Mouse (Mus musculus) kidney, embryonic 14.5 days (tissue): ENCODE data around the gene Col6a5. TPM values are rescaled to one million over a fixed set of nuclear protein-coding genes. Genes with fewer than 3 reads are reported as not detected.

Experiments used
- ATAC-seq: fragments of 200-750 bp; cut with Nextera tagmentation; 2 replicates; pipeline ENCODE4 v1.8.0; 2017; ENCODE audit warnings: moderate number of reproducible peaks, mild to moderate bottlenecking, moderate TSS enrichment, moderate library complexity; ENCODE audit not compliant: low FRiP score, low TSS enrichment
- H3K27ac ChIP-seq: fragments of 300-500 bp; sonication (generic); 2 replicates; pipeline ENCODE4 v1.5.1; 2014; ENCODE audit warnings: low read depth, mild to moderate bottlenecking, low read length, moderate library complexity, mixed read lengths
- H3K27me3 ChIP-seq: fragments of 300-500 bp; sonication (generic); 2 replicates; pipeline ENCODE4 v1.6.1; 2014; ENCODE audit warnings: mild to moderate bottlenecking, low read length; ENCODE audit not compliant: control insufficient read depth, insufficient read depth
- H3K36me3 ChIP-seq: fragments of 300-500 bp; sonication (generic); 2 replicates; pipeline ENCODE4 v1.6.1; 2014; ENCODE audit warnings: low read length, mixed read lengths; ENCODE audit not compliant: control insufficient read depth, insufficient read depth
- H3K4me1 ChIP-seq: fragments of 300-500 bp; sonication (generic); 2 replicates; pipeline ENCODE4 v1.6.1; 2014; ENCODE audit warnings: low read length, mixed read lengths; ENCODE audit not compliant: control insufficient read depth, insufficient read depth
- H3K4me2 ChIP-seq: fragments of 300-500 bp; sonication (generic); replicated peaks from 2 replicates; pipeline ENCODE4 v1.6.1; 2014; ENCODE audit warnings: low read depth, mild to moderate bottlenecking, low read length
- H3K4me3 ChIP-seq: fragments of 300-500 bp; sonication (generic); 2 replicates; pipeline ENCODE4 v1.5.1; 2014; ENCODE audit warnings: mild to moderate bottlenecking, low read length
- H3K9ac ChIP-seq: fragments of 300-500 bp; sonication (generic); 2 replicates; pipeline ENCODE4 v1.6.1; 2014; ENCODE audit warnings: low read depth, mild to moderate bottlenecking, low read length, moderate library complexity
- H3K9me3 ChIP-seq: fragments of 300-500 bp; sonication (generic); 2 replicates; pipeline ENCODE4 v1.6.1; 2016; ENCODE audit warnings: low read length; ENCODE audit not compliant: control insufficient read depth
- WGBS: fragments of 180-500 bp; shearing (Covaris S2); extraction: QIAGEN DNeasy Blood & Tissue Kit; methylation state at CpG from one replicate; pipeline ENCODE4 v1.1.7; 2014; 5-methylcytosine and 5-hydroxymethylcytosine counted together
- polyA plus RNA-seq: library from polyadenylated mRNA; unstranded; fragments of >200 nt; fragmentation: Nextera tagmentation; extraction: Ambion mirVana; gene quantifications from 2 replicates; pipeline ENCODE4 v1.2.1, GENCODE M21; 2014

The Col6a5 gene
- polyA plus RNA-seq, 1 experiment from 2014 or later: 0.20 TPM

DNA sequence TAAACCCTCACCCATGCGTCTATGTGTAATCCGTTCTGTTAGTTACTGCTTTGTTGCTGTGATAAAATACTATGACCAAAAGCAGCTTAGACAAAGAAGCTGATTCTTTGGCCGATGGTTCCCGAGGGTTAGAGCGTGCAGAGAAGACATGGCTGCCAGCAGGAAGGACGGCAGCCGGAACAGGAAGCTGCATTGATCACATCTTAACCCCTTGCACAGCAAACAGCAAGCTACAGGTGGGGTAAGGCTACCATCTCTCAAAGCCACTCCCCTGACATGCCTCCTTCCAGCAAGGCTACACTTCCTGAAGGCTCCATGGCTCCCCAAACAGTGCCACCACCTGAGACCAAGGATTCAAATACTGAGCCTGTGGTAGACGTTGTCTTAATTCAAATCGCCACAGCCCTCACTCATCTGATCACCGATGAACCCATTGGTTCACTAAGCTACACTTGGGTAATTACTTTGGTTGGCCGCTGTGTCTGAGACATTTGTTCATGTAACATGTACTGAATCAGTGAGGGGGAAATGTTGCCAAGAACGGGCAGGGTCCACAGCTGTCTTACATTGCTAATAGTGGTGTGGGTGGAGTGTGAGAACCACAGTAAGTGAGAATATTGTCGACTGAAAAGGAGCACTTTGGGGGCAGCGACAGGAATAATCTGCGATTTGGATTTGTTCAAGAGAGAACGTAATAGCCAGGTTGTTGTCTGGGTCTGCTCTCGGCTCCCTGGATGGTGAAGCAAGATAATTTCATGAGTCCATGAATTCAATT, 75.6 kb downstream of the Col6a5 start:
- no peak overlapping the region for H3K27ac ChIP-seq
- no peak overlapping the region for H3K4me3 ChIP-seq
- H3K27me3 ChIP-seq: no peaks in the 10 kb centered on the region
- H3K9ac ChIP-seq: no peak overlapping the region
- no peaks in the 10 kb centered on the region for H3K36me3 ChIP-seq
- no peak for ATAC-seq
- no peak overlapping the region for H3K4me2 ChIP-seq
- H3K9me3 ChIP-seq: no peaks in the 10 kb centered on the region
- WGBS: 84% methylated on average over 17 of the region's 17 CpGs
- no peaks in the 10 kb centered on the region for H3K4me1 ChIP-seq

DNA sequence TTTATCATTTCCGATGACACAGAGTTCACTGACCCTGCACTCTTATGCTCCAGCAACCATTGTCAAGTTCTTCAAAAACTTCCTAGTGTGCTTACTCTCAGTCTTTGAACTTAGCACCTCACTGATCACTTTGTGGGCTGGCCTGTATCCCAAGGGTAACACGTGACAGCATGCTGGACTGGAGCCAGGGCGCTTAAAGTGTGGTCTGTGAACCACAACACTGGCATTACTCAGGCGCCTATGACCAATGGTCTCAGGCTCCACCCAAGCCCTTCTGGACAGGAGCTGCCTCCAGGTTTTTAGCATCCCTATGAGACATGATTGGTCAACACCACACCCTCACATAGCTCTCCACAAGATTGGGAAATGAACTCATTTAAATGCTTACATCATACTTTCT, 79.7 kb downstream of the Col6a5 start:
- H3K4me3 ChIP-seq: no peak overlapping the region
- H3K27me3 ChIP-seq: no peaks in the 10 kb centered on the region
- no peaks in the 10 kb centered on the region for H3K36me3 ChIP-seq
- no peak overlapping the region for H3K4me2 ChIP-seq
- H3K9me3 ChIP-seq: no peaks in the 10 kb centered on the region
- H3K9ac ChIP-seq: no peak overlapping the region
- ATAC-seq: no peak
- no peak overlapping the region for H3K27ac ChIP-seq
- H3K4me1 ChIP-seq: no peaks in the 10 kb centered on the region
- 80% methylated on average over 4 of the region's 4 CpGs for WGBS

DNA sequence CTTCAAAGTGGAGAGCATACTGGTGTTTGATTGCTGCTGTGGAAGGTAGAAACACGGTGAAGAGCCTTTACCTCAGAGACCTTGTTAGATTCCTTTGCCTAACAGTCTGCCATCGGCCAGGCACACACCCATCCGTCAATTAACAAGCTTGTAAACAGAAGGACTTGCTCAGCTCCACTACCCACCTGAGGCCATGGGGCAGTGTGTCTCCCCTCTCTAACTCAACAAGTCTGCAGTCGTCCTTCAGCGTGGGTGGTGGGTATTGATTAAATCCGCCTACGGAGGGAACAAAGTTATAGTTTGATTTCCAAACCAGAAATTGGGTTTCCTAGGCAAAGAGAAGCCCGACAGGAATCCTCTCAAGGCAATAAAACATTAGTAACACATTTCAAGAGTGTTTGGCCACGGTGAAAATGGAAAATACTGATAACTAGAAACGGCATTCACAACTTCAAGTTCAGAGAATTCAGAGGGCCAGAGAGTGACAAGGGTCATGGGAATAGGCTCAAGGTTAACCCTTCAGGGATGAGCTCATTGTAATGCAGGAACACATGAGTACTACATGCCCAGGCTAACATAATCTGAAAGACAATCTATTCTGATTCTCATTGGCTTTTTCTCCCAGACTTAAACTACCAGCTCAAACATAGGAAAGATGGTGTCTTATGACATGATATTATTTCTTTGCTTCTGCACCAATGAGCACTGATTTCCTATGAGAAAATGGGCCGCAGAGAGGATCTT, 81.9 kb downstream of the Col6a5 start:
- Histone ChIP-seq H3K4me1 (no peaks in the 10 kb centered on the region), H3K4me3 (no peak overlapping the region), H3K27me3 (no peaks in the 10 kb centered on the region), H3K4me2 (no peak overlapping the region), H3K36me3 (no peaks in the 10 kb centered on the region), H3K9ac (no peak overlapping the region), H3K9me3 (no peaks in the 10 kb centered on the region), H3K27ac (no peak overlapping the region)
- no peak for ATAC-seq
- WGBS: 63% methylated on average over 11 of the region's 11 CpGs

DNA sequence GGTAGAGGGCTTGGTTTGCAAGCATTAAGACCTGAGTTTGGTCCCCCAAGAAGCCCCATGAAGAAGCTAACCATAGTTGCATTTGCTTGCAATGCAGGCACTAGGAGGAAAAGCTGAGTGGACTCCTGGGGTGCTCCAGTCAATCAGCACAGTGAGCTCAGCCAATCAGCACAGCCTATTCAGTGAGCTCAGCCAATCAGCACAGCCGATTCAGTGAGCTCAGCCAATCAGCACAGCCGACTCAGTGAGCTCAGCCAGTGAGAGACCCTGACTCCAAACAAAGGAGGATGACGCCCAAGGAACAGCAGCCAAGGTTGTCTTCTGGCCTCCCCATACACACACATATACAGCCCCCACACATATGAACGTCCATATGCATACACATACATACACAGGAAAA, 84.3 kb downstream of the Col6a5 start:
- WGBS: 90% methylated on average over 4 of the region's 4 CpGs
- no peaks in the 10 kb centered on the region for H3K9me3 ChIP-seq
- H3K4me1 ChIP-seq: no peaks in the 10 kb centered on the region
- no peak for ATAC-seq
- H3K36me3 ChIP-seq: no peaks in the 10 kb centered on the region
- no peak overlapping the region for H3K9ac ChIP-seq
- H3K4me2 ChIP-seq: no peak overlapping the region
- no peak overlapping the region for H3K4me3 ChIP-seq
- H3K27ac ChIP-seq: no peak overlapping the region
- no peaks in the 10 kb centered on the region for H3K27me3 ChIP-seq

DNA sequence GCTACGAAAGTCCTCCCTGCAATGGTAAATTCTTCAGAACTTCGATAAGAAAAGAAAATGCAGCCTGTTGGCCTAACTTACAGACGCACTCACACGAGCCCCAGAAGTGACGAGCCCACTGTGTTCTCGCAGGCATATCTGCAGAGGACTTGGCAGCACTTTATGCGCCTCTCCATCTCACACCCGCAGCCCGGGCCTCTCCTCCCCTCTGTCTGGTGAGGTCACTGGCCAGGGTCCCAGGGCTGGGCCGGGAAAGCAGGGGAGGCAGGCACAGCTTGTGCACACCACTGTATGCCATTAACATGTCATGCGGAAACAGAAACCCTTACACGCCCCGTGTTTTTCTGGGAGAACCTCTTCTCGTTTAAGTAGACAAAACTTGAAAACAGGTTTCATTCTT, 88.8 kb downstream of the Col6a5 start:
- 41% methylated on average over 14 of the region's 14 CpGs for WGBS
- Histone ChIP-seq H3K4me2 (no peak overlapping the region), H3K27ac (no peak overlapping the region), H3K9ac (no peak overlapping the region), H3K4me1 (no peaks in the 10 kb centered on the region), H3K9me3 (no peaks in the 10 kb centered on the region), H3K36me3 (no peaks in the 10 kb centered on the region), H3K4me3 (no peak overlapping the region), H3K27me3 (no peaks in the 10 kb centered on the region)
- no peak for ATAC-seq

DNA sequence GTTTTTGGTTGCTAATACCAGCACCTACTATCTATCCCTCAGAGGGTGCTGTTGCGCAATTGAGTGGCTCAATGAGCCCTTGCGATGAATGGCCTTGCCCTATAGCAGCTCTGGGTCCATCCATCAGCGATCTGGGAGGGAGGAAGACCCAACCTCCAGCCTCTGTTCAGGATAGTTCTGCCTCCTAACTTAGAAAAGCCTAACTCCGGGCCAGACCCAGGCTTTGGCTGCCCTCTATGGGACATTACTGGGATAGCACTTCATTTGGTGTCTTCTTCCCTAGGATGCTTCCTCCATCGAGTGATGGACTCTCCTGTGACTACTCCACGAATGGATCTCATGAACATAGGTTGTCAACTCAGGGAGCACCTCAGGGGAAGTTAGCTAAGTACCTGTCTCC, 102.7 kb downstream of the Col6a5 start:
- Histone ChIP-seq H3K4me3 (no peak overlapping the region), H3K9ac (no peak overlapping the region), H3K36me3 (no peaks in the 10 kb centered on the region), H3K4me2 (no peak overlapping the region), H3K4me1 (no peaks in the 10 kb centered on the region), H3K27me3 (no peaks in the 10 kb centered on the region), H3K9me3 (no peaks in the 10 kb centered on the region), H3K27ac (no peak overlapping the region)
- WGBS: 12% methylated on average over 6 of the region's 6 CpGs
- ATAC-seq: peak; percentile 81

DNA sequence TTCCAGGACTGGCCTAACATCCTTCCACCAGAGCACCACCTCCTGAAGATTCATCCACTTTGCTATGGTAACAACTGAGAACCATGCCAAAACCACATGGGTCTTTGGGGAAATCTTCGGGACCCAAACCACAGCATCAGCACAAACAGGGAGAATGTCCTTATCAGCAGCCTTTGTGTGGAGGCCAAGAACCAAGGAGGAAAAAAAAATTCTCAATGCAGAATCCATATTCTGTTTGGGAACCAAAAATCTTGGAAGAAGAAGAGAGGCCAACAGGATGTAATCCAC, 107.7 kb downstream of the Col6a5 start:
- Histone ChIP-seq H3K9ac (no peak overlapping the region), H3K4me2 (no peak overlapping the region), H3K36me3 (no peaks in the 10 kb centered on the region), H3K27ac (no peak overlapping the region), H3K9me3 (no peaks in the 10 kb centered on the region), H3K27me3 (no peaks in the 10 kb centered on the region), H3K4me1 (no peaks in the 10 kb centered on the region), H3K4me3 (no peak overlapping the region)
- WGBS: 96% methylated on average over 1 of the region's 1 CpGs
- ATAC-seq: no peak

DNA sequence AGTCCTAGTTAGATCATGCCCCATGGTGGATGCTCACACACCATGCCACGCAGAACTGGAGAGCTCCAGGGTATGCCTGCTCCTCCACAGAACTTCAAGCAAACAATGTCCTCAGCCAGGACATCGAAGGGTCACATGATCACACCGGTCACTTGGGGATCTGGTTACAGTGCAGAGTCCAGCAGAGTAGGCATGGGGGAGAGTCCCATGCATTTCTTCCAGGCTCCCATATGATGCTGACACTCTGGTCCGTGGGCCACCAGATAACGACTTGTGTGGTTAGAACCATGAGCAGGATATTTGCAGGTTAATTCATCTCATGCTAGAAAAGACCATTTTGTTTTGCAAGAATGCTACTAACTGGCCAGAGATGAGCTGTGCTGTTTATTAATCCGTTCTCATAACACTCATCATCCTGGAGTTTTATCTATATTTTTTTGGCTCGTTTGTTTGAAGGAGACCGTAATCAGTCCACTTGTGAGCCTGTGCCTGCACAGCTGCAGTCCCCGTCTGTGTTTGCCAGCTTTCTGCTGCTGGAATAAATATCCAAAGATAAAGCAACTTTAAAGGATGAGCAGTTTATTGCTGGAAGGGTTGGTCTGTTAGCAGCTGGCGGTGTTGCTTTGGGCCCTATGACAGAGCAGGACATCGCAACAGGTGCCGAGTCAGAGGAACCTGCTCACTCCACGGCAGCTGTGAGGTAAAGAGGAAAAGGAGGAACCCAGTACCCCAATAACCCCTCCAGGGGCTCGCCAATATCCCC, 108.2 kb downstream of the Col6a5 start:
- H3K9ac ChIP-seq: no peak overlapping the region
- H3K4me2 ChIP-seq: no peak overlapping the region
- H3K27ac ChIP-seq: no peak overlapping the region
- WGBS: 72% methylated on average over 14 of the region's 14 CpGs
- no peaks in the 10 kb centered on the region for H3K9me3 ChIP-seq
- H3K4me3 ChIP-seq: no peak overlapping the region
- H3K27me3 ChIP-seq: no peaks in the 10 kb centered on the region
- ATAC-seq: peak; percentile 52; the same call in 1 of the 2 replicates
- H3K4me1 ChIP-seq: no peaks in the 10 kb centered on the region
- no peaks in the 10 kb centered on the region for H3K36me3 ChIP-seq

DNA sequence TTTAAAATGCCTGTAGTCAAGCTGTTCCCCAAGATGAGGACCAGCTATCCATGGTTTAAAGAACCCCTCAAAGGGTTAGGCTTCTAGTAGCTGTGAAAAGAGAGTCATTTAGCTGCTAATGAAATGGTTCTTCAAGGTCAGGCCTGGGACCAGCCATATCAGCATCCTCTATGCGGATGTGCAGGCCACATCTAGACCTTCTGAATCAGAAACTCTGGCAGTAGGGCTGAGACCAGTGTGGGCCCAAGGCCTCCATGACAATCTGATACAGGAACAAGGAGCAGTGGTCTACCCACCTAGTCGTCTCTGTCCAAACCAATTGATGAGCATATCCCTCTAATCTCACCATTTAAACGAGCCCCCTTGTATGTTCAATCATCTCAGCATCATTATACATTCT, 109.4 kb downstream of the Col6a5 start:
- ATAC-seq: no peak
- Histone ChIP-seq H3K9me3 (no peaks in the 10 kb centered on the region), H3K27me3 (no peaks in the 10 kb centered on the region), H3K4me1 (no peaks in the 10 kb centered on the region), H3K4me3 (no peak overlapping the region), H3K36me3 (no peaks in the 10 kb centered on the region), H3K9ac (no peak overlapping the region), H3K4me2 (no peak overlapping the region), H3K27ac (no peak overlapping the region)
- WGBS: 84% methylated on average over 3 of the region's 3 CpGs
